Mouse (Mus musculus) kidney, postnatal 25 days (tissue): ENCODE measurements around the gene Npas1.

Experiments used
- DNase-seq, 2 experiments: peaks; one replicate each; pipeline ENCODE4 v3.0.0; 2021; ENCODE audit warnings: mixed read lengths in 2 of 2

Gene Npas1

DNA sequence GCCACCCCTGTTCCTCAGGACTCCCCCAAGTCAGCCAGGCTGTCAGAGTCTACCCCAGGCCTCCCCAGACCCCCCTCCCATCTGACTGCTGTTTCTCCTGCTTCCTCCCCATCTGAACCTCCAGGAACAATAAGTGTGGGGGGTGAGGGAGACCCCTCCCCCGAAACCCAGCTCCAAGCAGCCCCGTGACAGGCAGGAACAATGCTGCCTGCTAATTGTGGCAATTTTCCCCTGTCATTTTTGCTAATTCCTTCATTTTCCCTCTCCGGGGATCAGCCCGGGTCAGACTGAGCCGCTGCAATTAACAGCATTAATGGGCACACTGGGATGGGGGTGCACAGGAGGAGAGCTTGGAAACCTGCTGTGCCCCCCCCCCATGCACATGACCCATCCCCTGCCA lies 9.4 kb downstream of the Npas1 start:
- DNase-seq: no peak

DNA sequence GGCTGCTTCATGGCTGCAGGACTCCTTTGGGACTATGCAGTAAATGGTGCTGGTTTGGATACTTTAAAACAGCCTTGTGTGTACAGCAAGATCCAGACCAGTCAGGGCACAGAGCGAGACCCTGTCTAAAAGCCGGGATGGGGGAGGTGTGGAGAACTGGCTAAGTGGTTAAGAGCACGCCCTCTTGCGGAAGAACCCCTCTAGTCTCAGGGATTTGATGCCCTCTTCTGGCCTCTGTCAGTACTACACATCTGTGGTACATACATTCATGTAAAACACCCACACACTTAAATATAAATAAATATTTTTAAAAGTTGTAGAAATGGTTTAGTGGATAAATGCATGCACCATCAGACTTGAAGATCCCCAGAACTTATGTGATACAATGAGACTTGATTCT lies 11.0 kb downstream of the Npas1 start:
- peak in 1 of 2 experiments; percentile 43 for DNase-seq

DNA sequence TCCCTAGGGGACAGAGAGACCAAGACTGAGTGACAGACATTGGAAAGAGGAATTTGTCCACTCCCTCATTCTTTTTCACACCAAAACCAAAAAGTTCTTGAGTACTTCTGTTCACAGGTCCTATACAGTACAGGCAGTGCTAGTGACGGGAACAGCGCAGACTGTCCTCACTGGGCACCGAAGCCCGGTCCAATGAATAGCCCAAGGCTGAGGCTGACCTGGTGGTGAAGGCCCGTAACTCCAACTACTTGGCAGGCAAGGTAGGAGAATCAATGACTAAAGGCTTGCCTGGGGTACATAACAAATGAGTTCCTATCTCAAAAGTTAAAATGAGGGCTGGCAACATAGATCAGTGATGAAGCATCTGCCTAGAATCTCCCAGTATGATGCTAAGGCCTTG lies 12.0 kb downstream of the Npas1 start:
- no peak for DNase-seq

DNA sequence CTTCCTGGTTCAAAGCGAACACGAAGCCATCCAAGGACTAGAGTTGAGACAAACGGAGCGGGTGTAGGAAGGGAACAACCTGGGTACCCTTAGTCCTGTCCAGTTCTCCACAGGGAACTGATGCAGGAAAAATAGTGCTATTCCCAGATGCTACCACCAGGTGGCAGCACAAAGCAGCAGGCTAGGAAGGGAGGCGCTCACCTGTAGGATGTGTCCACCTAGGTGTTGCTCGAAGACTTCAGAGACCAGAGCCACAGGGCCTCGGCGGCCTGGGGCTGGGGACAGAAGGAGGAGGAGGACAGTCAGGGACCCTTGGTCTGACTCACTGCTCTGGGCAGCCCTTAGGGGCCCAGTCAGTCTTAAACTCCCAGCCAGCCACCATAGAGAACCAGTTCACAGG lies 12.4 kb downstream of the Npas1 start:
- DNase-seq: peak; percentile 79 to 85

DNA sequence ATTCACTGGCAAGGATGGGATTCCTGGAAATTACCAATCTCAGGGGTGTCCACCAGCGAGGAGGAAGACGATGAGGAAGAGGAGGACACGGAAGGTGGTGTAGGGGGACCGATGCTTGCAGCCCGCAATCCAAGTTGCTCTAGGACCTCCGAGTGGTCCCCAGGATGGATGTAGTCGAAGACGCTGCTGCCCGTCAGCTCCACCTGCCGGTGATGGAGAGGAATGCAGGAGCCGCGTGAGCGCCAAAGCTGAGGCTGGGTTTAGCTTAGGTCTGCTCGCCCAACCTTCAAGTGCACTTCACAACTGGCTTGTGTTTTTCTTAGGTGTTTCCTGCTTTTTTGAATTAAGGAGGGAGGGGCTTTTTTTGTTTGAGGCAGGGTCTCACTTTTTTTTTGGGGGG lies 14.3 kb downstream of the Npas1 start:
- peak; percentile 78 to 86 for DNase-seq

DNA sequence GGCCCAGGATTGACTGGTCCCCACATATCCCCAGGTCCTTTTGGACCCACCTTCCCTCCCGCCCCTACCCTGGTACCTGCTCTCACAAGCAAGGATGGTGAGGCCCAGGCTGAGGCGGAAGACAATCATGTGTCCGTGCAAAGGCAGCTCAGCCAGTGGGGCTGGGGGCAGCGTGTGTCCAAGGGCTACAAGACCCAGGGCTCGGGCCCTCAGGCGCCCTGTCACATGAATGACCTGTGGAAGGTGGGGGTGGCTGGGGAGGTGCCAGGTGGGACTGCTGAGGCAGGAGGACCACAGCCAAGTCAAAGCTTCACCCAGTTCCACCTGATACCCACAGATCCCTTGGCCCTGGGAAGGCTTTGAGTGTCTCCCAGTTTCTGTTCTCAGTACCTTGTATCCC lies 15.8 kb downstream of the Npas1 start:
- DNase-seq: no peak

DNA sequence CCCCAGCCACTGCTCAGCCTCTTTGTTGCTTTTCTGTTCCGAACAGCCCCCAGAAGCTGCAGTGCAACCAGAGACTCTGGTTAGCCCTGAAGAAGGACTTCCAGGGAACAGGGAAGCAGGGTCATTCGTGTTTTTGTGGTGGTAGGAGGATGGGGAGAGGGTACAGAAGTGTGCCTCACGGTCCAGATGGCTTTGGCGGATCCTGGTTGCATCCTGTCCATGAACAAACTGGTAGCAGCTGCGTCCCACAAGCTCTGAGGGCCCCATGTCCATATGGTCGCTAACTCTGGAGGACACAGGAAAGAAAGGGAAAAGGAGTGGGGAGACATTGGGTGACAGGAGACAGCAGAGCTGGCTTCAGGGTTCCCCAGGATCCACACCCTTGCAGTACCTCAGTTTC lies 16.4 kb downstream of the Npas1 start:
- DNase-seq: no peak

DNA sequence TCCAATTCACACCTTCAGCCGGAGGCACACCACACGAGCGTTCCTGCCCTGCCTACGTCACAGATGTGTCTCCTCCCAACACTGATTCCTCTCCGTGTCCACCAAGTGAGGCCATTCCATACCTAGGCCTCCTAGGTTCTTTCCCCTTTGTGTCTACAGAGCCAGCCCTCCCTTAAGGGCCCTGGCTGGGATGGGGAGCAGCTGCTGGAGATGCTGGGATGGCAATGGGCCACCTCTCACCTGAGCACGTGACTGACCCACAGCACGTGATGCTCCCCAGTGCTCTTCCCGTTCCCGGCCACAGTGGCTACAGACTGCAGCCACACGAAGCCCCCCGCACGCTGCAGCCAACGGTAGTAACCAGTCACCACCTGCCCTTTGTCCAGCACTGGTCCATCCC lies 17.0 kb downstream of the Npas1 start:
- no peak for DNase-seq

DNA sequence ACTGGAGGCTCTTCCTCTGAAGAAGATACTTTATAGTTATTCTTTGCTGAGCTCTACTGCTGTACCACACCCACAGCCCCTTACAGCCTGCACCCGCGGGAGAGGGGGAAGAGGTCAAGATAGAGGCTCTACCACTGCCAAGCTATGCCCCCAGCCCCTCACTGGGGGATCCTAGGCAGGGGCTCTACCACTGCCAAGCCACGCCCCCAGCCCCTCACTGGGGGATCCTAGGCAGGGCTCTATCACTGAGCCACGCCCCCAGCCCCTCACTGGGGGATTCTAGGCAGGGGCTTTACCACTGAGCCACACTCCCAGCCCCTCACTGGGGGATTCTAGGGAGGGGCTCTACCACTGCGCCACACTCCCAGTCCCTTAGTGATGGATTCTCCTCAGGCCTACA lies 21.2 kb downstream of the Npas1 start:
- DNase-seq: no peak

DNA sequence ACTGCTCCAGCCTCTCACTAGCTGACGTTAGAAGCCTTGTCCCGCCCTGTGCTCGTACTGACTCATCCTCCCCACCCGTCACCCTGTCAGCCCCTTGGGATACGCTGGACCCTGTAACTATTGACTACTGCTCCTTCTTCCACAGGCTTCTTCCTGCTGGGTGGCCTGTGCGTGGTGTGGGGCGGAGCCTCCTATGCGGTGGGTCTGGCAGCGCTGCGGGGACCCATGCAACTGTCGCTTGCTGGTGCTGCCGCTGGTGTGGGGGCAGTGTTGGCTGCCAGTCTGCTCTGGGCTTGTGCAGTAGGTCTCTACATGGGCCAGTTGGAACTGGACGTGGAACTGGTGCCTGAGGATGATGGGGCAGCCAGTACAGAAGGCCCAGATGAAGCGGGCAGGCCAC lies 22.5 kb downstream of the Npas1 start:
- no peak for DNase-seq

DNA sequence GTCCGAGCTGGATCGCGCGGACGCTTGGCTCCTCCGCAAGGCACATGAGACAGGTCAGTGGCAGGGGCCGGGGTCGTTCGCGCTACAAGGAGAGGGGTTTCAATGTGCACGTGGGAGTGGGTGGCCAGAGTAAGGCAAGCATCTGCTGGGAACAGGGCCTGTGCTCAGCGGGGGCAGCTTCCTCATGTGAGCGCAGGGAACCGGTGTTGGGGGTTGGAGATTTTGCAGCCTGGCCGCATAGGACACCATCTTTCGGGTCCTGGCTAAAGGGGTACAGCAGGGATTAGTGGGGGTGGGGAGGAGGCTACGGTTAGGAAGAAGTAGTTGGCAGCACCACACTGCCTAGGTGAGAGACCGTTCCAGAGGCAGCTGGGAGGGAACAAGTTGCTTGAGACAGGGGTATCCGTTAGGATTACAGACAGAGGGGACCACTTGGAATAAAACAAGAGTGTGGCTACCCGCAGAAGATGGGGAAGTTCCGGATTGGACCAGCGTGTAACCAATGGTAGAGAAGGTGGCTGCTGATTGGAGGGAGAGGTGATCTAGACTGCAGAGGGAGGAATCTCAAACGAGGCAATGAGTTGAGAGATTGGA lies 24.3 kb downstream of the Npas1 start:
- peak; percentile 51 to 78 for DNase-seq

DNA sequence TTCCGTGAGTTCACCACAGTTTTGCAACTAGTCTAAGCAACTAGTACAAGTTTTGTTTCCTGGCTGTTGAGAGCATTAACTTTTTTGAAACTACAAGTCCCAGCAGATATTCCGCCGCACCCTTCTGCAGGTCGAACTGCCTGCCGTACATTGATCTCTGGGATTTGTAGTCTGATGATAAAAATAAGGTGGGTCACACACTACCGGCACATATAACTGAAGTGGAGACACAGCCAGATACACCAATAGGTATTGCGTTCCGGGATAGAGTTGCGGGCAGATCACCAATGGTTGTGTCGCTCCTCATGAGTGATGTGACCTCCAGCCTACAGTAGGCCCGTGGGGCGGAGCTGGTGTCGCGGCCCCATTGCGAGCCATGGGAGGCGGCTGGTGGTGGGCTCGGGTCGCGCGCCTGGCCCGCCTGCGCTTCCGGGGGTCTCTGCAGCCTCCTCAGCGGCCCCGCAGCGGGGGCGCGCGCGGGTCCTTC lies 24.9 kb downstream of the Npas1 start, which contains the start of gene Tmem160:
Gene Tmem160 (plus strand): TSS at position 193 of the 487 bp plus-strand sequence.
- DNase-seq: peak; percentile 92 to 97

DNA sequence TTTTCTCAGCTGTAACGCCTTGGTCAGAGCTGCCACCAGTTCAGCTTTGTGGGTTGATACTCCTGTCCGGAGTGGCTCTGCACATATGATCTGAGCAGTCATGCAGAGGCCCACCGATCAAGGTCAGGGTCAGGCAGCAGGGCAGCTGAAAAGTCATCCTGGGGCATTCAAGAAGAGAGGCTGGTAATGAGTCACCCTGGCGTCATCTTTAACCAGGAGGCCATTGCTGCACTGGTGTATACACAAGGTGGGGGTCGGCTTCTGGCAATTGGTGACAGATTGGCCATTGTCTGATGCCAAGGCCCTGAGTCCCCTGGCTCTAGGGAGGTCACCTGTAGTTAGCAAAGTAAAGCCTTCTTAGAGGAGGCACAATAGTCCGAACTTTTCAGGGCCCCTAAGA lies 25.9 kb downstream of the Npas1 start:
- DNase-seq: no peak

DNA sequence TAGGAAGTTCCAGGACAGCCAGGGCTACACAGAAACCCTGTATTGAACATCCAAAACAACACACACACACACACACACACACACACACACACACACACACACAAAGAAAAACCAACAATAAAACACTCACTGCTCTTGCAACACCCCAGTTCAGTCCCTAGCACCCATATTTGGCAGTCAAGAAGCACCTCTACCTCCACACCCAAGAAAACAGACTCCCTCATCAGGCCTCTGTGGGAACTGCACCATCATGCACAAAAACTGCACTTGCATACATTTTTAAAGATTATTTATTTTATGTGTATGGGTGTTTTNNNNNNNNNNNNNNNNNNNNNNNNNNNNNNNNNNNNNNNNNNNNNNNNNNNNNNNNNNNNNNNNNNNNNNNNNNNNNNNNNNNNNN lies 36.3 kb downstream of the Npas1 start:
- DNase-seq: no peak

DNA sequence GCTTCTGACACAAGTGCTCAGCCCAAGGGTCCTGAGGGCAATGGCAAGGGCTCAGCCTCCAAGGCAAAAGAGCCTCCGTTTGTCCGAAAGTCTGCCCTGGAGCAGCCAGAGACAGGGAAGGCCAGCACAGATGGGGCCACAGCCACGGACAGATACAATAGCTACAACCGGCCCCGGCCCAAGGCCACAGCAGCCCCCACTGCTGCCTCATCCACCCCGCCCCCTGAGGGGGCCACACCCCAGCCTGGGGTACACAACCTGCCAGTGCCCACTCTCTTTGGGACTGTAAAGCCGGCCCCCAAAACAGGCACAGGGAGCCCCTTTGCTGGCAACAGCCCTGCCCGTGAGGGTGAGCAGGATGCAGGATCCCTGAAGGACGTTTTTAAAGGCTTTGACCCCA lies 42.4 kb downstream of the Npas1 start:
- DNase-seq: no peak

DNA sequence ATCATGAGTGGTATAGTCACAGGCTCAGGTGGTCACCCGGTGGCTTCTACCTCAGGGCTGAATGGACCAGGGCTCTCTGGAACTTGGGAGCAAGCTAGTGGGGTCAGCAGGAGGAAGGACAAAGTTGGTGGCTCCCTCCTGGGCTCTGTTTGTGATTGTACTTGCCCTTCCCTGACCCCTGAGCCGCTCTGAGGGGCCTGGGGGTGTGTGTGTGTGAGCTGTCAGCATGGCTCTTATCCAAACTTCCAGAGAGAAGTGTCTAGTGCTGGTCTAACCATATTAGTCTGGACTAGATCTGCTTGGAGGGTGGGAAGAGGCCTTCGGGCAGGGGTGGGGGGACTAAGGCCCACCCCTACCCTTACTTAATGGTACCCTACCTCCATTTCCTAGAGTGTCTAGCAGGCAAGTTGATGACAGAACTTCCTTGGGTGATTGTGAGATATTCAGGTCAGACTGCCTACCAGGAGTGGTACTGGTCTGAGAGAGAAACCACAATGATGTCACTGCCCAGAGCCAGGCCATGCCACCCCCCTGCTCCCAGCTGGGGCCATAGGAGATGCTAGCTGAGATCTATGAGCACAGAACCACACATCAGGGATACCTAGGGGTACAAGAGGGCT lies 44.1 kb downstream of the Npas1 start:
- DNase-seq: no peak

DNA sequence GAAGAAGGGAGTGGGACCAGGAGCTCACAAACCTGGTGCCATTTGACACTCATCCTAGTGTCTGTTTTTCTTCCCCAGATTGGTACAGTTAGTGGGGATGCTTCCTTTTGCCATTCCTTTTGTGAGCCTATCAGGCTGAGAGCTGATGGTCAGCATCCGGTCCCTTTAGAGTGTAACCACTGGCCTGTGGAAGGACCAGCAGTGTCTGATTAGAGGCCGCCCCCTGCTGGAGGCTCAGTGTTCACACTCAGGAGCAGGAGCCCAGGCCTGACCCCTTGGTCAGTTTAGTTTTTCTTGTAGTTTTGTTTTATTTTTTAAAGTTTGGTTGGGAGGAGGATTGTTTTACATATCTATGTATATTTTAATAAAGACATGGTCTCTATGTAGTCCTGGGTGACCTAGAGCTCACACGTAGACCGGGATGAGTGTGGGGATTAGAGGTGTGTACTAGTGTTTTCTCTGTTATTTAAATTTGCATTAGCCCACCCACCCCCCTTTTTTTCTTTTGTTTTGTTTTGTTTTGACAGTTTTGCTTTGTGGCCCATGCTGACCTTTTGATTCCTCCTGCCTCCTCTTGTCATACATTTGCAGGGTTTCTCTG lies 51.3 kb downstream of the Npas1 start:
- peak; percentile 91 to 95 for DNase-seq

DNA sequence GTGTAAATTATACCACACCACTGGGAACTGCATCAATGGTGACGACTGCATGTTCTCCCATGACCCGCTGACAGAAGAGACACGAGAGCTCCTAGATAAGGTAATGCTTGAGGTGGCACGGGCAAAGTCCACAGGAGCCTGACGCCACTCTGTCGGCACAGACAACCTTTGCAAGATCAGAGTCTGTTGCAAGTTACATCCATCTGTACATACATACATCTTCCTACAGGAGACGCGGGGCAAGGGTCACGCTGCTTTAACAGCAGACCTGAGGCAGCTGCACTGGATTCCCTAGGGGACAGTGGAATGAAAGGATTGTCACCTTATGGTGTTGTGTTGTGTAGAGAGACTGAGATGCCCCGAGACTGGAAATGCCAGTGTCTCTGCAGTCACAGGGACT lies 51.8 kb downstream of the Npas1 start:
- no peak for DNase-seq

DNA sequence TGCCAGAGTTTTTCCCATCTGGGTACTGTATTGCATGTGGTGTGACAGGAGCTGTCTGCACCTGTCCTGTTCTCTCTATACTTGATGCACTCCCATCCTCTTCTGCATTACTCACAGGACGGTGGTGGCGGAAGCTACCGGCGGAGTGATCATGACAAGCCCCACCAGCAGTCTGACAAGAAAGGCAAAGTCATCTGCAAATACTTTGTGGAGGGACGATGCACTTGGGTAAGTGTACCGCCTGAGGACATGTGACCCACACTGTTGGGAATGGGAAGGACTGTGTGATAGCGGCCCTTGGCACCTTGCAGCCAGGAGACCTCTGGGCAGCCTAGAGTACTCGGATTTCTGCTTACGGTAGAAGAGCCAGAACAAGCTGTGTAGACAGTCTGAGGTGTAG lies 53.8 kb downstream of the Npas1 start:
- no peak for DNase-seq

DNA sequence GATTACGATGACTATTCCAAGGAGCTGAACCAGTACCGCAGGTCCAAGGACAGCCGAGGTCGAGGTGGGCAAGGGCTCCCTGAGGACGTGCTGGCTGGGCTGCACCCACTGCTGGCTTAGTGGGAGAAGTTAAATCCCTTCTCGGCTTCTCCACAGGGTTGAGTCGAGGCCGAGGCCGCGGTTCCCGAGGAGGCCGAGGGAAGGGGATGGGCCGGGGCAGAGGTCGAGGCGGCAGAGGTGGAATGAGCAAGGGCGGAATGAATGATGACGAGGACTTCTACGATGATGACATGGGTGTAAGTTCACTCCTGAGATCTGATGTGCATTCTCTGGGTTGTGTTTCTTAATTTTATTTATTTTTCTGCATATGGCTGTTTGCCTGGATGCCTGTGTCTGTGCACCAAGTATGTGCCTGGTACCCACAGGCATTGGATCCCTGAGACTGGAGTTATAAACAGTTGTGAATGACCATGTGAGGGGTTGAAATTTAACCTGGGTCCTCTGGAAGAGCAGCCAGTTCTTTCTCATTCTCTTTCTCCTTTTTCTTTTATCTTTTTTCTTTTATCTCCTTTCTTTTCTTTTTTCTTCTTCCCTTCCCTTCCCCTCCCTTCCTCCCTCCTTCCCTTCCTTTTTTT lies 55.2 kb downstream of the Npas1 start:
- peak; percentile 32 to 62 for DNase-seq

DNA sequence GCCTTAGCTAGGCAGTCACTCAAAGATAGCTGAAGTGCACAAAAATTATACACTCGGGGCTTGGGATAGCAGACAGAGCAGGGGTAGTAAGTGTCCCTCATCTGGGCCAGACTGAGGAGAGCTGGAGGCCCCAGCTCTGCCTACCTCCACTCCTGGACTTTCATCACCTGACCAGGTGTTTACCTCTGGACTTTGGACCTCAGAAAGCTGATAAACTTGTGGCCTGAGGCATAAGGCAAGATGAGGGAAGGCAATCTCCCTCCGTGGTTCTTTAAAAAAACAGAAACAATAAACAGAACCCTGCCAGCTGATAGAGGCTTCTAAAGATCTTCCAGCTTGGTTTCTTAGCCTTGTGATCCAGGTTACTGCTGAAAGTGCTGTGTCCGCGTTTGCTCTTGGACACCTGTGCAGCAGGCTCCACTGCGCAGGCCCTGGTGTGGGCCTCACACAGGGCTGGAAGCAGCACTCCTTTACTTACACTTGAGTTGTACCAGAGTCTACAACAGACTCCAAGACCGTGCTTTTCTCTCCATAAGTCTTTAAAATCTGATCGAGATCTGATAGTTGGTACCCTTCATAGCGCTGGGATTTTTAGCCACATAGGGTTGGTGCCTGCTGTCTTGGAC lies 56.9 kb downstream of the Npas1 start:
- DNase-seq: peak; percentile 21 to 52

DNA sequence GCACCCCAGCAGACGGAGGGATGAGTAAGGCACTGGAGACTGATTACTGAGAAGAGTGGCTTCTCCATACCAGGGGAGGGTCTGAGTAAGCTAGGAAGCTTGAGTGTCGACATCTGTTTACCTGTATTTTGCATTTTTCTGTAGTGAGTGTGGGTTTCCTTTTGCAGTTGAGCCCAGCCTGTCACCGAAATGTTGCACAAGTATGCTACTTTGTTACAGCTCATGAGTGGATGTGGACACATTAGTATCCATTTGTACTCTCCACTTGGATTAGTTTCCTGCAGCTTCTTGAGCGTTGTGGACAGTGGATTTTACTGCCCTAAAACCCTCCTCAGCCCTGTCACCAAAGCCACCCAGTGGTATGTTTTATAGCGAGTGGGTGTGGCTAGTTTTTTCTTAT lies 58.8 kb downstream of the Npas1 start:
- no peak for DNase-seq

DNA sequence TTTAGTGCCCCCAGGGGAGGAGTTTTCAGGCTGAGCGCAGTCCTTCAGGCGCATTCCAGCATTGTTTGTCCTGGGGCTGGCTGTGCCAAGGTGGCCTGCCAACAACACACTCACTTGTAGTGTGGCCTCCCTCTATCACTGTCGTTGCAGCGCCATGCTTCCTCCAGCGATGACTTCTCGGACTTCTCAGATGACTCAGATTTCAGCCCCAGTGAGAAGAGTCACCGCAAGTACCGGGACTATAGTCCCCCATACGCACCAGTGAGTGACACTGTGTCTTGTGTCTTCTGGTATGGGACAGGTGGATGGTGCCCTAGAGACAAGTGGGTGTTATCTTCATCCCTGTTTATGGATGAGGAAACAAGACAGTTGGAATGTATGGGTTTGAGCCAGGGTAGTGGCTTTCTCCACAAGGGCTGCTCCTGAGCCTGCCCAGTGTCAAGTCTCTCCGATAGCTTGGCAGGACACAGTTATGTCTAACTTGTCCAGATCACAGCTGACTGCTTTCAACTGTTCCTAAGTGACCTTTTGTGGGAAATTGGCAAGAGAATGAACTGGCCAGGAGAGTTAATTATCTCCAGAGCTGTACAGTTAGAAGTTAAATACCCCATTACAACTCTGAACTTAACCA lies 60.3 kb downstream of the Npas1 start:
- DNase-seq: peak; percentile 58 to 78
